Mouse (Mus musculus) olfactory bulb, adult 2 months (tissue): ENCODE results near the gene Atg9b.

ENCODE experiments used
- CTCF ChIP-seq: fragments of 200-500 bp; IDR thresholded peaks from 2 replicates; pipeline ENCODE4 v1.5.1; 2012; ENCODE audit warnings: low read depth, mild to moderate bottlenecking, low read length, moderate library complexity; ENCODE audit not compliant: insufficient read depth
- POLR2A ChIP-seq: fragments of 200-500 bp; IDR thresholded peaks from 2 replicates; pipeline ENCODE4 v1.6.1; 2012; ENCODE audit warnings: mild to moderate bottlenecking, low read depth, low read length, moderate library complexity; ENCODE audit not compliant: insufficient read depth

- TF ChIP-seq CTCF (no peak), POLR2A (no peak)
These were observed 4.4 kb downstream of the Atg9b start for GRCm38 (mm10) chr5:24387264-24388241.
